Mouse (Mus musculus) small intestine, adult 2 months (tissue): ENCODE measurements around the gene Tex19.1.

Source experiments
- CTCF ChIP-seq: fragments of 200-500 bp; IDR thresholded peaks from 2 replicates; pipeline ENCODE4 v1.5.1; 2012; ENCODE audit warnings: low read depth, mild to moderate bottlenecking, control low read depth, inconsistent platforms, low read length, moderate library complexity, mixed read lengths; ENCODE audit not compliant: insufficient replicate concordance, insufficient read length; ENCODE audit errors: extremely low read depth
- POLR2A ChIP-seq: fragments of 200-500 bp; IDR thresholded peaks from 2 replicates; pipeline ENCODE4 v1.6.1; 2012; ENCODE audit warnings: low read depth, mild to moderate bottlenecking, control low read depth, inconsistent platforms, low read length, moderate library complexity

DNA sequence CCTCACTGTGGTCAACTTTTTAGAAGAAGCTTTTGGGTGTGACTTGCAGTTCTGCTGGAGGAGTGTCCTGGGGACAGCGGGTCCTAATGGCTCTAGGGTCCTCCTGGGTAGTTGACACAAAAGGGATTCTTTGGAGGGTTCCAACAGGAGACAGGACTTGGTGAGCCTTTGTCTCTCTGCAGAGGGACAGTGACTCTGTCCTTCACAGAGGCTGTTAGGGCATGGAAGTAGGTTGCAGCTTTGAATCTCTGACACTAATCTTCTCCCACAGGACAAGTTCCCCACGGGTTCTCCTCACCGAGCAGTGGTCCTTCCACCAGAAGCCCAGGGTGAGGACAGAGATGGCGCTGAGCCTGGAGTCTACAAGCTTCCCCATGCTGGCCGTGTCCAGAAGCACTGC is 14.0 kb downstream of the Tex19.1 start, which contains the start of gene Uts2r:
- no peak for TF ChIP-seq POLR2A
- TF ChIP-seq CTCF: no peak
